Mouse (Mus musculus): ENCODE results near the gene Ndnf. TPM values are rescaled to one million over a fixed set of nuclear protein-coding genes. Genes with fewer than 3 reads are reported as not detected.

The Ndnf gene
- 1 to 10 TPM in 1 of 2 experiments, under 1 TPM in 1; 0.41 to 1.2 TPM for total RNA-seq (2023)

GRCm38 (mm10) chr6:65671451-65671850 is at the start of gene Ndnf:
TSS of gene Ndnf (plus strand) at chr6:65671590.

Other genes with a start within 250 kb of the Ndnf start
- under 1 TPM; 0.47 to 0.96 TPM for gene Tnip3, start 146.3 kb upstream of the Ndnf start, total RNA-seq (2023)
- gene Prdm5, start 107.4 kb downstream of the Ndnf start, total RNA-seq (2023), result under 1 TPM; 0.62 to 0.93 TPM